Mouse (Mus musculus): ENCODE measurements around the gene Ipo9. TPM values are rescaled to one million over a fixed set of nuclear protein-coding genes. Genes with fewer than 3 reads are reported as not detected.

Gene Ipo9
- polyA plus RNA-seq, 1 experiment: 58.3 TPM

DNA sequence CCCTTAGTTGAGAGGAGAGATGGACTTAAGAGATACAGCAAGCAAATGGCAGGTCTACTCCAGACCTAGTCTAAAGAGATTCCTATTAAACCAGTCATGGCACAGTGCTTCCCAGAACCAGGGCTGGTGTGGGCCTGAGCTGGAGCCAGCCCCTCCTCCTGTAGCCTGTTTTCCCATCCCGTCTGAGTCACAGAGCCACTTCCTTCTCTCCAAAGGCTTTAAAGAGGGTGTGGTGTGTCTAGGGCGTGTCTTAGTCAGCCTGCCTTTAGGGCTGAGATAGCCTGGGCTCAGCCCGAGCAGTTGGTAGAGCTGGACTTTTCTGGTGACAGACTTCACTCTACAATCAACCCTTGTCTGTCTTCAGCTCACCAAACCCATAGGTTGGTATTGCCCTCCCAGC is 36.6 kb upstream of the Ipo9 start:
- no peak overlapping the region for H3K4me3 ChIP-seq (ENCODE audit: insufficient read depth, low read depth, low read length)
- TF ChIP-seq POLR2A (IDR thresholded peaks at IDR 0.05; ENCODE audit: low read depth, low read length) (no peak), CTCF (conservative IDR thresholded peaks at IDR 0.05; ENCODE audit: insufficient read depth, insufficient read length, low read depth, low read length) (no peak)
- DNase-seq: no peak
- WGBS: 60% methylated on average over 3 of the region's 3 CpGs
- no peaks in the 10 kb centered on the region for H3K36me3 ChIP-seq (ENCODE audit: control insufficient read depth, insufficient read depth, low read length)
- H3K4me1 ChIP-seq (ENCODE audit: control insufficient read depth, insufficient read depth, low read length): no peaks in the 10 kb centered on the region
- H3K27me3 ChIP-seq (replicated peaks; ENCODE audit: control insufficient read depth, insufficient read depth, low read length): no peaks in the 10 kb centered on the region
- no peak overlapping the region for H3K27ac ChIP-seq (ENCODE audit: insufficient read depth, low read depth, low read length)

DNA sequence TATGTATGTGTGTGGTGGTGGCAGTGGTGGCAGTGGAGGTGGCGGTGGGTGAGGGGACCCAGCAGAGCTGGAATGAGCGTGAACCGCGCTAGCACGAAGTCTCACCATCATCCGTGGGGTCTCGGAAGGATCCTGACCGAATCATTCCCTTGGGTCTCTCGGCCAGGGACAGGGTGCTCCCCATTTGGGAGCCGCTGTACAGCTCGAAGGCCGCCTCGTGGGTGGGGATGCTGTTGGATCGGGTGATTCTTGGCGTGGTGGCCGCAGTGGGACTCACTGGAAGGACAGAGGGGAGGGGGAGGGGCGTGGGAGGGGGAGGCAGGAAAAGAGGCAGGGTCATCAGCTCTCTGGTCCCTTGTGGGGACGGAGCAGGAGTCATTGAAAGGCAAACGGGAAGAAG is 35.4 kb upstream of the Ipo9 start:
- 91% methylated on average over 19 of the region's 19 CpGs for WGBS
- Histone ChIP-seq H3K4me3 (ENCODE audit: insufficient read depth, low read depth, low read length) (no peak overlapping the region), H3K4me1 (ENCODE audit: control insufficient read depth, insufficient read depth, low read length) (no peaks in the 10 kb centered on the region), H3K27me3 (replicated peaks; ENCODE audit: control insufficient read depth, insufficient read depth, low read length) (no peaks in the 10 kb centered on the region), H3K27ac (ENCODE audit: insufficient read depth, low read depth, low read length) (no peak overlapping the region), H3K36me3 (ENCODE audit: control insufficient read depth, insufficient read depth, low read length) (no peaks in the 10 kb centered on the region)
- TF ChIP-seq POLR2A (IDR thresholded peaks at IDR 0.05; ENCODE audit: low read depth, low read length): no peak
- no peak for TF ChIP-seq CTCF (conservative IDR thresholded peaks at IDR 0.05; ENCODE audit: insufficient read depth, insufficient read length, low read depth, low read length)
- DNase-seq: no peak

DNA sequence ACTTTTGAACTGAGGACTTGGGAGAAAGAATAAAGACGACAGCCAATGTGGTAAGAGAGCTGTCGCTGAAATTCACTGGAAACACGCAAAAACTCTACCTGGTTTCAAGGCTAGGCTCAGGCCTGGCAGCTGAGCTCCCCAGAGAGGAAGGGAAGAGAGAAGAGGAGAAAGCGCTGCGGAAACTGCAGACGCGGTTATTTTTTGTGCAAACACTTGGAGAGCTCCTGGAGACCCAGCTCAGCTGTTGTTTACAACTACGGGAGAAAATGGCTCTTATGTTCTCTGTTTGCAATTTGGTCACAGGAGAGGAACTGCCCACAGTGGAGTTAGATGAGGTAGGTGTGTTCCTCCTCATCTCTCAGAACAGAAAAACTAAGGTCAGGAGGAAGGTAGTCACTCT is 32.4 kb upstream of the Ipo9 start:
- Histone ChIP-seq H3K4me1 (ENCODE audit: control insufficient read depth, insufficient read depth, low read length) (no peaks in the 10 kb centered on the region), H3K36me3 (ENCODE audit: control insufficient read depth, insufficient read depth, low read length) (no peaks in the 10 kb centered on the region), H3K27me3 (replicated peaks; ENCODE audit: control insufficient read depth, insufficient read depth, low read length) (no peaks in the 10 kb centered on the region), H3K4me3 (ENCODE audit: insufficient read depth, low read depth, low read length) (no peak overlapping the region), H3K27ac (ENCODE audit: insufficient read depth, low read depth, low read length) (peak overlapping the region; percentile 54; the same call in 1 of the 2 replicates)
- DNase-seq: no peak
- 72% methylated on average over 8 of the region's 8 CpGs for WGBS
- TF ChIP-seq CTCF (conservative IDR thresholded peaks at IDR 0.05; ENCODE audit: insufficient read depth, insufficient read length, low read depth, low read length): no peak
- no peak for TF ChIP-seq POLR2A (IDR thresholded peaks at IDR 0.05; ENCODE audit: low read depth, low read length)

GRCm38 (mm10) chr1:135462304-135462703 is 32.0 kb upstream of the Ipo9 start:
- H3K27ac ChIP-seq (ENCODE audit: insufficient read depth, low read depth, low read length): peak overlapping the region; percentile 47; the same call in 1 of the 2 replicates
- no peaks in the 10 kb centered on the region for H3K4me1 ChIP-seq (ENCODE audit: control insufficient read depth, insufficient read depth, low read length)
- no peaks in the 10 kb centered on the region for H3K36me3 ChIP-seq (ENCODE audit: control insufficient read depth, insufficient read depth, low read length)
- no peaks in the 10 kb centered on the region for H3K27me3 ChIP-seq (replicated peaks; ENCODE audit: control insufficient read depth, insufficient read depth, low read length)
- peak; percentile 68 for DNase-seq
- TF ChIP-seq POLR2A (IDR thresholded peaks at IDR 0.05; ENCODE audit: low read depth, low read length) (no peak), CTCF (conservative IDR thresholded peaks at IDR 0.05; ENCODE audit: insufficient read depth, insufficient read length, low read depth, low read length) (no peak)
- no peak overlapping the region for H3K4me3 ChIP-seq (ENCODE audit: insufficient read depth, low read depth, low read length)
- 61% methylated on average over 4 of the region's 4 CpGs for WGBS

DNA sequence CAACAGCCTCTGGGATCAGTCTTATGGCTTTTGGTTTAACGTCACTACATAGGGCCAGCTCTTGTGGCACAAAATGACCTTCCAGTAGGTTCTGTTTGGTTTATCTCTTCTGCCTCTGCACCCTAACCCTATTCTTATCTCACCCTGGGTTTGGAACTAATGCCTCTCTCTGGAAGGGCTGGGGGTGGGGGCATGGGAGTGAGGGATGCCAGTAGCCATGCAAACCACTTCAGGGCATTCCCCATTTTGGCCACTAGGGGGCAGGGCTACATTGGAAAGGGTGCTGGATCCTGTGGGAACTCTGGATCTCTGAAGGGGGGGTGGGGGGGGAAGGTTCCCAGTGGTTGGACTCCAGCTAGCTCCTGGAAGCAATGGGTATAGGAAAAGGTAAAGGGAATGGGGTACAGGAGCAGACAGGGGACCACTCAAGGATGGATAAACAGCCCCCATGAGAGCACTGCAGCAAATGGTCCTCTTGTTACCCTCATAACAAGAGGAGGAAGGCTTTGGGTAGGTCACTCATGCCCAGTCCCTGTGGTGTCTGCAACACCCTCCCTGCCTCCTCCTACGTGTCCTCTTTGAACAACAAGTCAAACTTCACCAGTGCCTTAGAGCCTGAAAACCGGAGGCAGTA is 30.9 kb upstream of the Ipo9 start:
- no peaks in the 10 kb centered on the region for H3K4me1 ChIP-seq (ENCODE audit: control insufficient read depth, insufficient read depth, low read length)
- H3K36me3 ChIP-seq (ENCODE audit: control insufficient read depth, insufficient read depth, low read length): no peaks in the 10 kb centered on the region
- H3K27ac ChIP-seq (ENCODE audit: insufficient read depth, low read depth, low read length): no peak overlapping the region; the same call in 1 of the 2 replicates
- H3K4me3 ChIP-seq (ENCODE audit: insufficient read depth, low read depth, low read length): no peak overlapping the region
- H3K27me3 ChIP-seq (replicated peaks; ENCODE audit: control insufficient read depth, insufficient read depth, low read length): no peaks in the 10 kb centered on the region
- DNase-seq: peak; percentile 59
- 74% methylated on average over 3 of the region's 3 CpGs for WGBS
- TF ChIP-seq CTCF (conservative IDR thresholded peaks at IDR 0.05; ENCODE audit: insufficient read depth, insufficient read length, low read depth, low read length) (peak; percentile 75), POLR2A (IDR thresholded peaks at IDR 0.05; ENCODE audit: low read depth, low read length) (no peak)

- 90% methylated on average over 16 of the region's 16 CpGs for WGBS
- H3K4me1 ChIP-seq (ENCODE audit: control insufficient read depth, insufficient read depth, low read length): no peaks in the 10 kb centered on the region
- no peaks in the 10 kb centered on the region for H3K36me3 ChIP-seq (ENCODE audit: control insufficient read depth, insufficient read depth, low read length)
- no peak overlapping the region for H3K27ac ChIP-seq (ENCODE audit: insufficient read depth, low read depth, low read length)
- no peaks in the 10 kb centered on the region for H3K27me3 ChIP-seq (replicated peaks; ENCODE audit: control insufficient read depth, insufficient read depth, low read length)
- TF ChIP-seq POLR2A (IDR thresholded peaks at IDR 0.05; ENCODE audit: low read depth, low read length): no peak
- no peak for TF ChIP-seq CTCF (conservative IDR thresholded peaks at IDR 0.05; ENCODE audit: insufficient read depth, insufficient read length, low read depth, low read length)
- no peak for DNase-seq
- H3K4me3 ChIP-seq (ENCODE audit: insufficient read depth, low read depth, low read length): no peak overlapping the region
Measured at GRCm38 (mm10) chr1:135460521-135460920, 30.2 kb upstream of the Ipo9 start.

GRCm38 (mm10) chr1:135457860-135458259 is 27.6 kb upstream of the Ipo9 start:
- H3K36me3 ChIP-seq (ENCODE audit: control insufficient read depth, insufficient read depth, low read length): no peaks in the 10 kb centered on the region
- TF ChIP-seq CTCF (conservative IDR thresholded peaks at IDR 0.05; ENCODE audit: insufficient read depth, insufficient read length, low read depth, low read length) (no peak), POLR2A (IDR thresholded peaks at IDR 0.05; ENCODE audit: low read depth, low read length) (no peak)
- H3K27ac ChIP-seq (ENCODE audit: insufficient read depth, low read depth, low read length): no peak overlapping the region
- H3K27me3 ChIP-seq (replicated peaks; ENCODE audit: control insufficient read depth, insufficient read depth, low read length): no peaks in the 10 kb centered on the region
- H3K4me3 ChIP-seq (ENCODE audit: insufficient read depth, low read depth, low read length): no peak overlapping the region
- WGBS: 74% methylated on average over 5 of the region's 5 CpGs
- H3K4me1 ChIP-seq (ENCODE audit: control insufficient read depth, insufficient read depth, low read length): no peaks in the 10 kb centered on the region
- DNase-seq: no peak
